Mouse (Mus musculus): ENCODE results near the gene Evi5l.
"Not testable (repeated sequence)": the region's sequence is repeated elsewhere in the genome, so short reads cannot be mapped to it uniquely, and the experiment has no call there.

- TF ChIP-seq CTCF, POLR2A (IDR thresholded peaks at IDR 0.05; ENCODE audit: insufficient read depth, low read depth, low read length): not testable (repeated sequence)
Observed at GRCm38 (mm10) chr8:4255471-4255870, 89.1 kb downstream of the Evi5l start.
